Mouse (Mus musculus): ENCODE measurements around the gene Stx12. TPM values are rescaled to one million over a fixed set of nuclear protein-coding genes. Genes with fewer than 3 reads are reported as not detected.

Stx12 gene
- total and polyA plus RNA-seq, 3 experiments, result 6.7 to 39.6 (median 34.8) TPM

GRCm38 (mm10) chr4:132898197-132898596 lies 13.9 kb upstream of the Stx12 start:
- H3K4me1 ChIP-seq (ENCODE audit: insufficient read depth, low read depth, low read length), result peaks cover 9% of the 10 kb centered on the region
- H3K36me3 ChIP-seq (replicated peaks), result peaks cover 29% of the 10 kb centered on the region
- H3K27me3 ChIP-seq (ENCODE audit: insufficient read depth, low read length), result peaks cover 22% of the 10 kb centered on the region
- H3K4me3 ChIP-seq (ENCODE audit: low read depth, low read length), result no peak overlapping the region
- no peak for TF ChIP-seq CTCF (IDR thresholded peaks at IDR 0.05; ENCODE audit: low read depth, low read length)
- no peak for TF ChIP-seq GATA1 (IDR thresholded peaks at IDR 0.05; ENCODE audit: borderline replicate concordance, low read length)
- TF ChIP-seq GATA2 (IDR thresholded peaks at IDR 0.05; ENCODE audit: borderline replicate concordance, low read depth, low read length), result no peak
- no peak for TF ChIP-seq TAL1 (conservative IDR thresholded peaks at IDR 0.05; ENCODE audit: low read depth, low read length)
- no peak for TF ChIP-seq POLR2AphosphoS5 (IDR thresholded peaks at IDR 0.05; ENCODE audit: insufficient replicate concordance, low read depth, low read length)
- DNase-seq (ENCODE audit: low spot score), result no peak
- ATAC-seq (ENCODE audit: extremely low read depth, insufficient number of reproducible peaks, low FRiP score, poor library complexity, severe bottlenecking), result no peak
- no peaks in the 10 kb centered on the region for H3K9me3 ChIP-seq (replicated peaks)

- Histone ChIP-seq H3K27me3 (ENCODE audit: insufficient read depth, low read length) (peaks cover 31% of the 10 kb centered on the region), H3K36me3 (replicated peaks) (peaks cover 2% of the 10 kb centered on the region), H3K9me3 (replicated peaks) (no peaks in the 10 kb centered on the region), H3K4me1 (ENCODE audit: insufficient read depth, low read depth, low read length) (peaks cover 11% of the 10 kb centered on the region), H3K4me3 (ENCODE audit: low read depth, low read length) (no peak overlapping the region)
- ATAC-seq (ENCODE audit: extremely low read depth, insufficient number of reproducible peaks, low FRiP score, poor library complexity, severe bottlenecking), result no peak
- TF ChIP-seq POLR2AphosphoS5 (IDR thresholded peaks at IDR 0.05; ENCODE audit: insufficient replicate concordance, low read depth, low read length) (no peak), TAL1 (conservative IDR thresholded peaks at IDR 0.05; ENCODE audit: low read depth, low read length) (no peak), GATA1 (IDR thresholded peaks at IDR 0.05; ENCODE audit: borderline replicate concordance, low read length) (no peak), CTCF (IDR thresholded peaks at IDR 0.05; ENCODE audit: low read depth, low read length) (no peak), GATA2 (IDR thresholded peaks at IDR 0.05; ENCODE audit: borderline replicate concordance, low read depth, low read length) (no peak)
- DNase-seq (ENCODE audit: low spot score), result no peak
Measured at GRCm38 (mm10) chr4:132894402-132894801, 10.1 kb upstream of the Stx12 start.

GRCm38 (mm10) chr4:132884844-132885374 lies 600 bp upstream of the Stx12 start:
- ATAC-seq (ENCODE audit: extremely low read depth, insufficient number of reproducible peaks, low FRiP score, poor library complexity, severe bottlenecking) (no peak), DNase-seq (ENCODE audit: low spot score) (peak; percentile 8)
- no peak for TF ChIP-seq POLR2AphosphoS5 (IDR thresholded peaks at IDR 0.05; ENCODE audit: insufficient replicate concordance, low read depth, low read length)
- no peak for TF ChIP-seq CTCF (IDR thresholded peaks at IDR 0.05; ENCODE audit: low read depth, low read length)
- no peak for TF ChIP-seq TAL1 (conservative IDR thresholded peaks at IDR 0.05; ENCODE audit: low read depth, low read length)
- TF ChIP-seq GATA1 (IDR thresholded peaks at IDR 0.05; ENCODE audit: borderline replicate concordance, low read length), result no peak
- TF ChIP-seq GATA2 (IDR thresholded peaks at IDR 0.05; ENCODE audit: borderline replicate concordance, low read depth, low read length), result no peak
- Histone ChIP-seq H3K36me3 (replicated peaks) (peaks cover 25% of the 10 kb centered on the region), H3K4me1 (ENCODE audit: insufficient read depth, low read depth, low read length) (peaks cover 38% of the 10 kb centered on the region), H3K27me3 (ENCODE audit: insufficient read depth, low read length) (0 out of 2 replicates have a peak, but pooled peaks cover 2% of the 10 kb centered on the region), H3K4me3 (ENCODE audit: low read depth, low read length) (peak overlapping the region; percentile 95), H3K9me3 (replicated peaks) (no peaks in the 10 kb centered on the region)

- TF ChIP-seq GATA1 (IDR thresholded peaks at IDR 0.05; ENCODE audit: borderline replicate concordance, low read length) (no peak), POLR2AphosphoS5 (IDR thresholded peaks at IDR 0.05; ENCODE audit: insufficient replicate concordance, low read depth, low read length) (no peak), CTCF (IDR thresholded peaks at IDR 0.05; ENCODE audit: low read depth, low read length) (no peak), TAL1 (conservative IDR thresholded peaks at IDR 0.05; ENCODE audit: low read depth, low read length) (no peak), GATA2 (IDR thresholded peaks at IDR 0.05; ENCODE audit: borderline replicate concordance, low read depth, low read length) (no peak)
- H3K36me3 ChIP-seq (replicated peaks), result peaks cover 32% of the 10 kb centered on the region
- peak; percentile 38 for DNase-seq (ENCODE audit: low spot score)
- no peaks in the 10 kb centered on the region for H3K27me3 ChIP-seq (ENCODE audit: insufficient read depth, low read length)
- peaks cover 36% of the 10 kb centered on the region for H3K4me1 ChIP-seq (ENCODE audit: insufficient read depth, low read depth, low read length)
- no peaks in the 10 kb centered on the region for H3K9me3 ChIP-seq (replicated peaks)
- ATAC-seq (ENCODE audit: extremely low read depth, insufficient number of reproducible peaks, low FRiP score, poor library complexity, severe bottlenecking), result no peak
- peak overlapping the region; percentile 95 for H3K4me3 ChIP-seq (ENCODE audit: low read depth, low read length)
Measured at GRCm38 (mm10) chr4:132883561-132884063, 697 bp downstream of the Stx12 start.

- peaks cover 76% of the 10 kb centered on the region for H3K36me3 ChIP-seq (replicated peaks)
- H3K4me1 ChIP-seq (ENCODE audit: insufficient read depth, low read depth, low read length), result peaks cover 10% of the 10 kb centered on the region; the same call in 1 of the 2 replicates
- ATAC-seq (ENCODE audit: extremely low read depth, insufficient number of reproducible peaks, low FRiP score, poor library complexity, severe bottlenecking) (no peak), DNase-seq (ENCODE audit: low spot score) (no peak)
- H3K27me3 ChIP-seq (ENCODE audit: insufficient read depth, low read length), result no peaks in the 10 kb centered on the region
- H3K9me3 ChIP-seq (replicated peaks), result no peaks in the 10 kb centered on the region
- no peak overlapping the region for H3K4me3 ChIP-seq (ENCODE audit: low read depth, low read length)
- TF ChIP-seq POLR2AphosphoS5 (IDR thresholded peaks at IDR 0.05; ENCODE audit: insufficient replicate concordance, low read depth, low read length) (no peak), TAL1 (conservative IDR thresholded peaks at IDR 0.05; ENCODE audit: low read depth, low read length) (no peak), GATA2 (IDR thresholded peaks at IDR 0.05; ENCODE audit: borderline replicate concordance, low read depth, low read length) (no peak), GATA1 (IDR thresholded peaks at IDR 0.05; ENCODE audit: borderline replicate concordance, low read length) (no peak), CTCF (IDR thresholded peaks at IDR 0.05; ENCODE audit: low read depth, low read length) (no peak)
Measured at GRCm38 (mm10) chr4:132874363-132875097, 9.8 kb downstream of the Stx12 start.
